Mouse (Mus musculus) midbrain, embryonic 14.5 days (tissue): ENCODE measurements around the gene Epha6. TPM values are rescaled to one million over a fixed set of nuclear protein-coding genes. Genes with fewer than 3 reads are reported as not detected.

Experiments used
- ATAC-seq: fragments of 200-750 bp; cut with Nextera tagmentation; 2 replicates; pipeline ENCODE4 v1.8.0; 2017; ENCODE audit warnings: moderate number of reproducible peaks, moderate library complexity; ENCODE audit not compliant: low FRiP score, low TSS enrichment
- DNase-seq: peaks from one replicate; pipeline ENCODE4 v3.0.0-alpha.2; 2015
- H3K27ac ChIP-seq: fragments of 300-500 bp; sonication (generic); replicated peaks from 2 replicates; pipeline ENCODE4 v1.5.1; 2014; ENCODE audit warnings: mild to moderate bottlenecking, low read depth, low read length, moderate library complexity
- H3K27me3 ChIP-seq: fragments of 300-500 bp; sonication (generic); 2 replicates; pipeline ENCODE4 v1.6.1; 2014; ENCODE audit warnings: low read length, control low read depth, mixed read lengths; ENCODE audit not compliant: control insufficient read depth, insufficient read depth
- H3K36me3 ChIP-seq: fragments of 300-500 bp; sonication (generic); 2 replicates; pipeline ENCODE4 v1.6.1; 2014; ENCODE audit warnings: low read length, control low read depth; ENCODE audit not compliant: control insufficient read depth, insufficient read depth
- H3K4me1 ChIP-seq: fragments of 300-500 bp; sonication (generic); 2 replicates; pipeline ENCODE4 v1.6.1; 2014; ENCODE audit warnings: mild to moderate bottlenecking, antibody characterized with exemption, low read length, control low read depth; ENCODE audit not compliant: control insufficient read depth, insufficient read depth
- H3K4me2 ChIP-seq: fragments of 300-500 bp; sonication (generic); 2 replicates; pipeline ENCODE4 v1.6.1; 2014; ENCODE audit warnings: mild to moderate bottlenecking, low read length, moderate library complexity
- H3K4me3 ChIP-seq: fragments of 300-500 bp; sonication (generic); replicated peaks from 2 replicates; pipeline ENCODE4 v1.5.1; 2014; ENCODE audit warnings: low read depth, low read length
- H3K9ac ChIP-seq: fragments of 300-500 bp; sonication (generic); replicated peaks from 2 replicates; pipeline ENCODE4 v1.6.1; 2014; ENCODE audit warnings: mild to moderate bottlenecking, low read length, moderate library complexity
- H3K9me3 ChIP-seq: fragments of 300-500 bp; sonication (generic); 2 replicates; pipeline ENCODE4 v1.6.1; 2016; ENCODE audit warnings: low read length, control low read depth, mixed read lengths; ENCODE audit not compliant: control insufficient read depth
- WGBS: fragments of 180-500 bp; shearing (Covaris S2); extraction: QIAGEN DNeasy Blood & Tissue Kit; methylation state at CpG from one replicate; pipeline ENCODE4 v1.1.7; 2014; 5-methylcytosine and 5-hydroxymethylcytosine counted together
- polyA plus RNA-seq: library from polyadenylated mRNA; unstranded; fragments of >200 nt; fragmentation: Nextera tagmentation; extraction: Ambion mirVana; gene quantifications from 2 replicates; pipeline ENCODE4 v1.2.1, GENCODE M21; 2014

Gene Epha6
- 6.6 and 7.1 TPM in 2 replicates for polyA plus RNA-seq

DNA sequence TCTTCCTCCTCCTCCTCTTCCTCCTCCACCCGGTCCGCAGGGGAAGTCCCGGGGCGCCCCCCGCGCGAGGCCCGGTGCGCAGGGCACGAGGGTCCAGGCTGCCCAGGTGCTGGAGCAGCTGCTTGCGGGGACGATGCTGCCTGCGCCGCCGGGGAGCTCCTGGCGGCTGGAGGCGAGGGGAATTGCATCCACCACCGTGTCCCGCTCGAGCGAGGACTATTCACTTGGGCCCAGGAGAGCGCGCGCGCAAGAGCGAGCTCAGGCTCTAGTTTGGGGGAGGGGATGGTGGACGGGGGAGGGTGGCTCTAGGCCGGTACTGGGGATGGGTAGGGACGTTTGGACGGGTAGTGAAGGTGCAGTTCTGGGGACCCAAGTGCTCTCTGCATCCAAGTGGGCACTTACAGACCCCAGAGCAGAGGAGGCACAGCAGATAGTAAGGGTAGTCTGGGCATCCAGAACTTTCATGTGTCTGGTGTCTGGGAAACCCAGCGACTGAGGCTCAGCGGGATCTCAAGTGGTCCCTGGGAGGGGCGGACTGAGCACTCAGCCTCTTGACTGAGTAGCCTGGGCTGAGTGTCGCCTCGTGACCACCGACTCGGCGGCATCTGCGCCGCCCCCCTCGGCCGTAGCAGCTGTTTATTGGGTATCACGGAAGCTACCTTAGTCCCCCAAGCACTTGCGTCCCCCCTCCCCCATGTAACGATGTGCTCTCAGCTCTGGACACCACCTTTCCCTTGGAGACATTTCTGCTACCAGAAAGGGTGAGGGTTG, at the start of gene Epha6:
TSS of gene Epha6 (minus strand) at position 471 of the 771 bp plus-strand sequence.
- H3K4me1 ChIP-seq = peaks cover 10% of the 10 kb centered on the region; the same call in 1 of the 2 replicates
- peak within 1 kb of the TSS; percentile 66 for H3K9ac ChIP-seq
- ATAC-seq = peak; percentile 70
- no peaks in the 10 kb centered on the region for H3K36me3 ChIP-seq
- no peaks in the 10 kb centered on the region for H3K27me3 ChIP-seq
- H3K27ac ChIP-seq = peak within 1 kb of the TSS; percentile 67
- WGBS = under 1% methylated on average over 45 of the region's 45 CpGs
- H3K4me3 ChIP-seq = peak within 1 kb of the TSS; percentile 58
- DNase-seq = peak; percentile 80
- no peaks in the 10 kb centered on the region for H3K9me3 ChIP-seq
- peak within 1 kb of the TSS; percentile 96 for H3K4me2 ChIP-seq

DNA sequence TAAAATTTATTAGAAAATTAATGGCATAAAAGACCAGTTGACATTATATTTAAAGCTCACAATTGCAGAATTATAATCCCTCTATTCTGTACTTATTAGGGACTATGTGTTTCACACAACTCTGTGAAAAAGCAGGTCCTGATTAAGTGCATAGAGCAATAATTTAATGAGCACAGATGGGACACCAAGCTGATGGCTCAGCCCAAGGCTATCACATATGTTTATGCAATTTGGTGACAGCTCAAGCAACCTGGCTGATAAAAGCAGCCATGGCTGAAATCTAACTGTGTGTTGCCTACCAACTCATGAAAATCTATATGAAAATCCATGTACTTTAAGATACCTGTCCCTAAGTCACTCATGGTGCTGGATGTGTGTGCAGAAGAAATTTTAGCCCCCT, 46.4 kb upstream of the Epha6 start:
- no peak overlapping the region for H3K27ac ChIP-seq
- no peaks in the 10 kb centered on the region for H3K36me3 ChIP-seq
- H3K4me1 ChIP-seq = no peaks in the 10 kb centered on the region
- no peak overlapping the region for H3K4me2 ChIP-seq
- no peaks in the 10 kb centered on the region for H3K9me3 ChIP-seq
- no peaks in the 10 kb centered on the region for H3K27me3 ChIP-seq
- DNase-seq = peak; percentile 11
- no peak overlapping the region for H3K9ac ChIP-seq
- no peak overlapping the region for H3K4me3 ChIP-seq
- ATAC-seq = no peak

DNA sequence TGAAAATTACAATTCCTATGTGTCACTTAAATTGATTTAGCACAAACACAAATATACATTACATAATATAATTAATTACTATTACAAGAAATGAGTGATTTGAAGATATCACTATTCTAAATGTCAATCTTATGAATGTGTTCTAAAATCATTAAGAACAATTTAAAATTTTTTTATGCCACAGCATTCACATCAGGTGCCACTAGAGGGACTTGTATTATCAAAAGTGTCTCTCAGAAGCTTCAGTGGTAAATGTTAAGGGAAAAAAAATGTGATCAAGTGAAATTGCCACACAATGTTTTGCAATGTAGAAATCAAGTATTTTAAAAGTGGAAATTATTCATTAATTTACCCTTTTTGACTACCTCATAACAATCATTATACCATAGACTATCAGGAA, 22.8 kb upstream of the Epha6 start:
- H3K4me1 ChIP-seq = no peaks in the 10 kb centered on the region
- no peaks in the 10 kb centered on the region for H3K36me3 ChIP-seq
- no peak overlapping the region for H3K9ac ChIP-seq
- DNase-seq (peak; percentile 21), ATAC-seq (no peak)
- H3K27ac ChIP-seq = no peak overlapping the region
- H3K4me2 ChIP-seq = no peak overlapping the region
- H3K27me3 ChIP-seq = no peaks in the 10 kb centered on the region
- no peaks in the 10 kb centered on the region for H3K9me3 ChIP-seq
- H3K4me3 ChIP-seq = no peak overlapping the region

DNA sequence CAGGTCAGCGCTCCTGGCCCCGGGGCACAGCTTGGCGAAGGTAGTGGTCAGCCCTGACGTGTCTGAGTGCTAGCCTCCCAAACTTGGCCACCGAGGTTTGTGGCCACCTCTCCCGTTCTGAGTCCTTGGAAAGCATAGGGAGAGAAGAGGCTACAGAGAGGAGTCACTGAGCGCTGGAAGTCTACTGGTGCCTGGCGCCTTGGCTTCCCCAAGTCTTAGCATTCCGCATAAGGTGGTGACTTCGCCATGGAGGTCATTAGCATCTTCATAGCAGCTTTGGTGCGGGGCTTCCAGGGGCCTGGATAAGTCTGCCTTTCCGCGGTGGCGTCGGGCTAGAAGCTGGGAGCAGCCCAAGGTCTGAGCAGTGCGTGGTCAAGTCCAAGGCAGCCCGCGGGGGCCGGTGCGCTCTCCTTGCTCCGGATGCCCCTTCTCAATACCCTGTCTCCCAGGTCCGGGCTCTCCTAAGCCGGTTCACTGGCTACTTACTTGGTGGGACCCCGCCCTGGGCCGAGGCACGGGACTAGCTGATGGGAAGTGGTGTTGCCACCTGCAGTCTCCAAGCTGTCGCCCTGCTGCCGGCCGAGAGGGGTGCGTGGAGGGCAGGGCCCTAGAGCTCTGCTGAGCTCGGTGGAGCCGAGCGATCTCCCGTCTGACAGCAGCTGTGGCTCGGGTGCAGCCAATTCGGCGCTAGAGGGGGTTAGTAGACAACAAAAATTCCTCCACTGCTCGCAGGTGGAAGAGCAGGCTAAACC, 677 bp upstream of the Epha6 start:
- Histone ChIP-seq H3K9ac (peak overlapping the region; percentile 66), H3K27ac (peak overlapping the region; percentile 58), H3K4me2 (peak overlapping the region; percentile 96), H3K9me3 (no peaks in the 10 kb centered on the region), H3K36me3 (no peaks in the 10 kb centered on the region), H3K27me3 (no peaks in the 10 kb centered on the region), H3K4me3 (peak overlapping the region; percentile 58), H3K4me1 (peaks cover 10% of the 10 kb centered on the region; the same call in 1 of the 2 replicates)
- ATAC-seq (peak; percentile 88), DNase-seq (peak; percentile 89)
- under 1% methylated on average over 38 of the region's 38 CpGs for WGBS

DNA sequence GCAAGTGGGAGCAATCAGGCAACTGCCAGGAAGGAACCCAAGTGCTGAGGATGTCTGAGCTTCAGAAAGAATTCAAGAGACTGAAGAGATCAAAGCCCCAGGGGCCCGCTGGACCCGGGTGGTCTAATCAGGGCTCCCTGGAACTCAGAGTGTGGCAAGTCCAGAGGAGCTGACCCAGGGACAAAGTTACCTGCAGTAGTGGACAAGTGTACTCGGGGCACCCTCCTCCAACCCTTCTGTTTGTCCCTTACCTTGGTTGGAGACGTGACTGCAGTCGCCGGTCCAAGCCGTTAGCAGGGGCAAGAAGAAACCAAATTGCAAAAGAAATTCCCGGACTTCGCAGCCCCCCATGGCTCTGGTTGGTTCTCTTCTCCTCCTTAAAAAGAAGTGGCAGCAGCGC, 718 bp downstream of the Epha6 start:
- no peaks in the 10 kb centered on the region for H3K36me3 ChIP-seq
- DNase-seq (peak; percentile 30), ATAC-seq (no peak)
- H3K4me1 ChIP-seq = peaks cover 10% of the 10 kb centered on the region; the same call in 1 of the 2 replicates
- peak overlapping the region; percentile 66 for H3K9ac ChIP-seq
- peak overlapping the region; percentile 96 for H3K4me2 ChIP-seq
- H3K9me3 ChIP-seq = no peaks in the 10 kb centered on the region
- H3K27me3 ChIP-seq = no peaks in the 10 kb centered on the region
- 3% methylated on average over 10 of the region's 10 CpGs for WGBS
- peak overlapping the region; percentile 58 for H3K4me3 ChIP-seq
- peak overlapping the region; percentile 67; the same call in 1 of the 2 replicates for H3K27ac ChIP-seq

DNA sequence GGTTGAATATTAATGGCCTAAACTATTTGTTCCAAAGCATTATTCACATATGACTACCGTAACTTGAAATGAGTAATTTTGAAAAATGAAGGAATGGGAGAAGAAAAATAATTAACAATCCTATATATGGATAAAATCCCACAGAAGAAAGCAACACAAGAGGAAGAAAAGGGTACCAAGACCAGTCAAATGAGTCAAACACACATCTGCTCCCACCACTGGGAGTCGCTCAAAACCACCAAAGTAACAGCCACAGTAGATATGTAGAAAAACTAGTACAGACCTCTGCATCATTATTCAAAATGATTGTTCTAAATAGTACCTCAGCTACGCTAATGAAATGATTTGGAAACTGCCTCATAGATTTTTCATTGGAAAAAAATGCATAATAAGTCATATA, 20.0 kb downstream of the Epha6 start:
- H3K4me2 ChIP-seq = no peak overlapping the region
- H3K4me3 ChIP-seq = no peak overlapping the region
- WGBS = 82% methylated on average over 3 of the region's 3 CpGs
- H3K27ac ChIP-seq = no peak overlapping the region
- ATAC-seq (no peak), DNase-seq (no peak)
- no peaks in the 10 kb centered on the region for H3K36me3 ChIP-seq
- no peak overlapping the region for H3K9ac ChIP-seq
- no peaks in the 10 kb centered on the region for H3K4me1 ChIP-seq
- H3K9me3 ChIP-seq = no peaks in the 10 kb centered on the region
- H3K27me3 ChIP-seq = no peaks in the 10 kb centered on the region

DNA sequence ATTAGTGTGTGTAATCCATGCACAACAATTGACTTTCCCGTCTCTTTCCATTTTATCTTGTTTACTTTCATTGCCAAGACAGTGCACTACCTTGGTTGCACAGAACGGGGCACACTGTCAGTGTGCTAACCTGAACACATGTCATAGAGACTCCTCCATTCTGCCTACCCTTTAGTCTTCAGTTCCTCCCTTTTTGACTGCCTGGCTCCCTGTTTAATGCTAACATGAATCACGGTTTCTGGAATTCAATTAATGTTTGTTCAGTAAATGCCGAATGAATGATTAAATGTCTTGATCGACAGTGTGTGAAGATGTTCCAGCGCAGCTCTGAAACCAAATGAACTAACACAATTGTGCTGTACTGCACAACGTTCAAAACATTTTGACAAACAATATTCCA, 20.6 kb downstream of the Epha6 start:
- no peak overlapping the region for H3K9ac ChIP-seq
- H3K36me3 ChIP-seq = no peaks in the 10 kb centered on the region
- no peaks in the 10 kb centered on the region for H3K9me3 ChIP-seq
- H3K27ac ChIP-seq = no peak overlapping the region
- no peak overlapping the region for H3K4me3 ChIP-seq
- 78% methylated on average over 7 of the region's 7 CpGs for WGBS
- ATAC-seq (no peak), DNase-seq (no peak)
- H3K4me1 ChIP-seq = no peaks in the 10 kb centered on the region
- H3K27me3 ChIP-seq = no peaks in the 10 kb centered on the region
- no peak overlapping the region for H3K4me2 ChIP-seq

DNA sequence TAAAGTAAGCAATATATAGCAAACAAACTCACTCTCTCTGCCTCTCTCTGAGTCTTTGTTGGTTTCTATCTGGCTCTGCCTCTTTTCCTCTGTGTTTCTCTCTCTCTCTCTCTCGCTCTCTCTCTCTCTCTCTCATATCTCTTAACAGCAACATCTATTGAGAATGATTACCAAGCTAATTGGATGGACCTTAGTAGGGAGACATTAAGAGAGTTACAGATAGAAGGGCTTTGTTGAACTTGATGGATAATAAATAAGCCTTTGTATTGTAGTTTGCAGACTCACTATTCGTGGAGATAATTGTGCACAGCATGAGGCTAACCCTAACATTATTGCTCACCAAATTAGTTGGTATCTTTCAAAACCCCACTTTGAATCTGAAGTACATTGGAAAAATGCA, 34.8 kb downstream of the Epha6 start:
- Histone ChIP-seq H3K4me2 (no peak overlapping the region), H3K4me3 (no peak overlapping the region), H3K9ac (no peak overlapping the region), H3K27me3 (no peaks in the 10 kb centered on the region), H3K9me3 (no peaks in the 10 kb centered on the region), H3K27ac (no peak overlapping the region), H3K4me1 (no peaks in the 10 kb centered on the region), H3K36me3 (no peaks in the 10 kb centered on the region)
- DNase-seq (no peak), ATAC-seq (no peak)
- 65% methylated on average over 2 of the region's 2 CpGs for WGBS
